Mouse (Mus musculus) lung, postnatal 0 days (tissue): Measurements from ENCODE around the gene Slc30a4. TPM values are rescaled to one million over a fixed set of nuclear protein-coding genes. Genes with fewer than 3 reads are reported as not detected.
A peak's percentile ranks its signal among the peaks of the same experiment; 100 is the strongest.

Source experiments
- ATAC-seq: fragments of 200-750 bp; cut with Nextera tagmentation; 2 replicates; pipeline ENCODE4 v1.8.0; 2017; ENCODE audit warnings: moderate library complexity
- DNase-seq: peaks from one replicate; pipeline ENCODE4 v3.0.0-alpha.2; 2016; ENCODE audit warnings: low spot score
- H3K27ac ChIP-seq: fragments of 300-500 bp; sonication (generic); 2 replicates; pipeline ENCODE4 v1.5.1; 2014; ENCODE audit warnings: antibody characterized with exemption, mild to moderate bottlenecking, low read length, mixed read lengths
- H3K27me3 ChIP-seq: fragments of 300-500 bp; sonication (generic); replicated peaks from 2 replicates; pipeline ENCODE4 v1.6.1; 2014; ENCODE audit warnings: low read length, mixed read lengths; ENCODE audit not compliant: insufficient read depth
- H3K36me3 ChIP-seq: fragments of 300-500 bp; sonication (generic); 2 replicates; pipeline ENCODE4 v1.6.1; 2014; ENCODE audit warnings: low read length, mixed read lengths; ENCODE audit not compliant: insufficient read depth
- H3K4me1 ChIP-seq: fragments of 300-500 bp; sonication (generic); 2 replicates; pipeline ENCODE4 v1.6.1; 2014; ENCODE audit warnings: antibody characterized with exemption, low read depth, low read length, mixed read lengths; ENCODE audit not compliant: insufficient read depth
- H3K4me2 ChIP-seq: fragments of 300-500 bp; sonication (generic); replicated peaks from 2 replicates; pipeline ENCODE4 v1.6.1; 2014; ENCODE audit warnings: low read depth, mild to moderate bottlenecking, low read length, moderate library complexity, mixed read lengths
- H3K4me3 ChIP-seq: fragments of 300-500 bp; sonication (generic); 2 replicates; pipeline ENCODE4 v1.5.1; 2014; ENCODE audit warnings: low read depth, low read length
- H3K9ac ChIP-seq: fragments of 300-500 bp; sonication (generic); replicated peaks from 2 replicates; pipeline ENCODE4 v1.6.1; 2014; ENCODE audit warnings: low read depth, mild to moderate bottlenecking
- H3K9me3 ChIP-seq: fragments of 300-500 bp; sonication (generic); 2 replicates; pipeline ENCODE4 v1.6.1; 2016; ENCODE audit warnings: low read length, mixed read lengths
- CTCF ChIP-seq: IDR thresholded peaks from 2 replicates; pipeline ENCODE4 v1.5.1; 2016; ENCODE audit warnings: antibody characterized with exemption, mild to moderate bottlenecking
- EP300 ChIP-seq: IDR thresholded peaks from 2 replicates; pipeline ENCODE4 v1.6.1; 2016; ENCODE audit warnings: antibody characterized with exemption, mild to moderate bottlenecking, control low read depth
- WGBS: fragments of 180-500 bp; shearing (Covaris S2); extraction: QIAGEN DNeasy Blood & Tissue Kit; methylation state at CpG from one replicate; pipeline ENCODE4 v1.1.7; 2014; 5-methylcytosine and 5-hydroxymethylcytosine counted together
- polyA plus RNA-seq: library from polyadenylated mRNA; unstranded; fragments of >200 nt; fragmentation: Nextera tagmentation; extraction: Ambion mirVana; gene quantifications from 2 replicates; pipeline ENCODE4 v1.2.1, GENCODE M21; 2015

Slc30a4 gene
- polyA plus RNA-seq, 1 experiment from 2014 or later: 5.0 TPM

- no peak for DNase-seq
- H3K36me3 ChIP-seq: no peaks in the 10 kb centered on the region
These were observed 5.6 kb upstream of the Slc30a4 start for GRCm38 (mm10) chr2:122708080-122708479.

GRCm38 (mm10) chr2:122704572-122704971, 2.1 kb upstream of the Slc30a4 start:
- WGBS: 61% methylated on average over 2 of the region's 2 CpGs
- no peak overlapping the region for H3K9ac ChIP-seq
- H3K27me3 ChIP-seq: no peaks in the 10 kb centered on the region
- DNase-seq (peak; percentile 53), ATAC-seq (no peak)
- no peak overlapping the region for H3K27ac ChIP-seq
- H3K9me3 ChIP-seq: no peaks in the 10 kb centered on the region
- no peaks in the 10 kb centered on the region; the same call in 1 of the 2 replicates for H3K4me1 ChIP-seq
- no peak overlapping the region for H3K4me3 ChIP-seq
- H3K4me2 ChIP-seq: no peak overlapping the region
- no peak for TF ChIP-seq EP300
- no peak for TF ChIP-seq CTCF
- H3K36me3 ChIP-seq: no peaks in the 10 kb centered on the region

More at GRCm38 (mm10) chr2:122708080-122708479, 5.6 kb upstream of the Slc30a4 start:
- H3K4me2 ChIP-seq: no peak overlapping the region
- H3K9me3 ChIP-seq: no peaks in the 10 kb centered on the region
- TF ChIP-seq EP300: no peak
- TF ChIP-seq CTCF: no peak
- H3K9ac ChIP-seq: no peak overlapping the region
- no peak for ATAC-seq
- no peaks in the 10 kb centered on the region for H3K27me3 ChIP-seq
- no peak overlapping the region for H3K4me3 ChIP-seq
- WGBS: 29% methylated on average over 3 of the region's 3 CpGs
- no peak overlapping the region for H3K27ac ChIP-seq
- no peaks in the 10 kb centered on the region for H3K4me1 ChIP-seq

GRCm38 (mm10) chr2:122701871-122702180, 637 bp downstream of the Slc30a4 start:
- peak overlapping the region; percentile 56 for H3K9ac ChIP-seq
- H3K27me3 ChIP-seq: no peaks in the 10 kb centered on the region
- TF ChIP-seq EP300 (no peak), CTCF (no peak)
- H3K27ac ChIP-seq: peak overlapping the region; percentile 79
- H3K4me2 ChIP-seq: peak overlapping the region; percentile 79
- DNase-seq: no peak
- under 1% methylated on average over 15 of the region's 15 CpGs for WGBS
- H3K4me3 ChIP-seq: peak overlapping the region; percentile 76
- H3K4me1 ChIP-seq: no peaks in the 10 kb centered on the region; the same call in 1 of the 2 replicates
- H3K9me3 ChIP-seq: no peaks in the 10 kb centered on the region
- no peak for ATAC-seq
- no peaks in the 10 kb centered on the region for H3K36me3 ChIP-seq

GRCm38 (mm10) chr2:122701012-122701411, 1.5 kb downstream of the Slc30a4 start:
- Histone ChIP-seq H3K27me3 (no peaks in the 10 kb centered on the region), H3K4me2 (peak overlapping the region; percentile 79), H3K9me3 (no peaks in the 10 kb centered on the region), H3K4me1 (no peaks in the 10 kb centered on the region; the same call in 1 of the 2 replicates), H3K4me3 (peak overlapping the region; percentile 76), H3K27ac (no peak overlapping the region), H3K9ac (peak overlapping the region; percentile 56; the same call in 1 of the 2 replicates), H3K36me3 (no peaks in the 10 kb centered on the region)
- no peak for ATAC-seq
- WGBS: 49% methylated on average over 8 of the region's 8 CpGs
- TF ChIP-seq EP300: no peak
- TF ChIP-seq CTCF: no peak
- DNase-seq: no peak

- Histone ChIP-seq H3K4me3 (no peak overlapping the region), H3K27ac (no peak overlapping the region), H3K9me3 (no peaks in the 10 kb centered on the region), H3K27me3 (no peaks in the 10 kb centered on the region), H3K9ac (no peak overlapping the region), H3K36me3 (no peaks in the 10 kb centered on the region), H3K4me2 (no peak overlapping the region), H3K4me1 (no peaks in the 10 kb centered on the region; the same call in 1 of the 2 replicates)
- ATAC-seq (no peak), DNase-seq (no peak)
- TF ChIP-seq CTCF: no peak
- no peak for TF ChIP-seq EP300
- 81% methylated on average over 2 of the region's 2 CpGs for WGBS
These were observed 4.9 kb downstream of the Slc30a4 start for GRCm38 (mm10) chr2:122697526-122697925.

GRCm38 (mm10) chr2:122686665-122687064, 15.8 kb downstream of the Slc30a4 start:
- TF ChIP-seq EP300 (peak; percentile 38; the same call in 1 of the 2 replicates), CTCF (no peak)
- Histone ChIP-seq H3K4me3 (no peak overlapping the region), H3K27ac (no peak overlapping the region), H3K9ac (no peak overlapping the region), H3K36me3 (no peaks in the 10 kb centered on the region), H3K4me2 (no peak overlapping the region), H3K27me3 (no peaks in the 10 kb centered on the region), H3K4me1 (no peaks in the 10 kb centered on the region), H3K9me3 (peaks cover 6% of the 10 kb centered on the region)
- peak; percentile 63 for DNase-seq
- 57% methylated on average over 6 of the region's 6 CpGs for WGBS
- ATAC-seq: peak; percentile 81

- Histone ChIP-seq H3K4me1 (no peaks in the 10 kb centered on the region), H3K4me2 (no peak overlapping the region), H3K4me3 (no peak overlapping the region), H3K36me3 (no peaks in the 10 kb centered on the region), H3K9ac (no peak overlapping the region), H3K9me3 (peaks cover 13% of the 10 kb centered on the region), H3K27ac (no peak overlapping the region), H3K27me3 (no peaks in the 10 kb centered on the region)
- no peak for DNase-seq
- ATAC-seq: no peak
- 94% methylated on average over 1 of the region's 1 CpGs for WGBS
- TF ChIP-seq CTCF: no peak
- no peak for TF ChIP-seq EP300
These were observed 18.8 kb downstream of the Slc30a4 start for GRCm38 (mm10) chr2:122683641-122684040.
